Mouse (Mus musculus): ENCODE data around the gene Ufc1.

The Ufc1 gene

GRCm38 (mm10) chr1:171271196-171271595 is 23.6 kb downstream of the Ufc1 start:
- no peak for DNase-seq (ENCODE audit: low spot score in 2 of 2)

GRCm38 (mm10) chr1:171270573-171270900 is 24.3 kb downstream of the Ufc1 start:
- DNase-seq (ENCODE audit: low spot score in 2 of 2) = no peak

GRCm38 (mm10) chr1:171269848-171270572 is 24.8 kb downstream of the Ufc1 start, which contains the start of gene B4galt3:
Gene B4galt3, plus strand, starts transcription at chr1:171270328.
- DNase-seq (ENCODE audit: low spot score in 2 of 2) = peak; percentile 92 to 95

- DNase-seq (ENCODE audit: low spot score in 2 of 2) = no peak
These were observed 26.5 kb downstream of the Ufc1 start for GRCm38 (mm10) chr1:171268341-171268740.

- DNase-seq (ENCODE audit: low spot score in 2 of 2) = no peak
These were observed 28.7 kb downstream of the Ufc1 start for GRCm38 (mm10) chr1:171265971-171266744.

GRCm38 (mm10) chr1:171263666-171264461 is 31.0 kb downstream of the Ufc1 start:
- DNase-seq (ENCODE audit: low spot score in 2 of 2) = no peak

- peak; percentile 66 to 73 for DNase-seq (ENCODE audit: low spot score in 2 of 2)
These were observed 31.6 kb downstream of the Ufc1 start for GRCm38 (mm10) chr1:171263185-171263611.

- peak; percentile 83 to 84 for DNase-seq (ENCODE audit: low spot score in 2 of 2)
These were observed 32.2 kb downstream of the Ufc1 start for GRCm38 (mm10) chr1:171262594-171263130.

- no peak for DNase-seq (ENCODE audit: low spot score in 2 of 2)
These were observed 34.5 kb downstream of the Ufc1 start for GRCm38 (mm10) chr1:171260316-171260715.

GRCm38 (mm10) chr1:171258921-171259320 is 35.9 kb downstream of the Ufc1 start:
- no peak for DNase-seq (ENCODE audit: low spot score in 2 of 2)

- DNase-seq (ENCODE audit: low spot score in 2 of 2) = no peak
These were observed 37.0 kb downstream of the Ufc1 start for GRCm38 (mm10) chr1:171257781-171258180.

GRCm38 (mm10) chr1:171256937-171257548 is 37.8 kb downstream of the Ufc1 start:
- peak in 1 of 2 experiments; percentile 62 for DNase-seq (ENCODE audit: low spot score in 2 of 2)

- no peak for DNase-seq (ENCODE audit: low spot score in 2 of 2)
These were observed 38.6 kb downstream of the Ufc1 start for GRCm38 (mm10) chr1:171256095-171256818.

- DNase-seq (ENCODE audit: low spot score in 2 of 2) = no peak
These were observed 42.4 kb downstream of the Ufc1 start for GRCm38 (mm10) chr1:171252415-171252814.

GRCm38 (mm10) chr1:171251594-171252324 is 43.1 kb downstream of the Ufc1 start:
- no peak for DNase-seq (ENCODE audit: low spot score in 2 of 2)

- DNase-seq (ENCODE audit: low spot score in 2 of 2) = no peak
These were observed 43.9 kb downstream of the Ufc1 start, which contains the start of gene Ndufs2 for GRCm38 (mm10) chr1:171250680-171251593. Gene Ndufs2, minus strand, starts transcription at chr1:171251388.

- DNase-seq (ENCODE audit: low spot score in 2 of 2) = peak in 1 of 2 experiments; percentile 68
These were observed 44.8 kb downstream of the Ufc1 start, which contains the start of gene Adamts4 for GRCm38 (mm10) chr1:171249913-171250600. Gene Adamts4, plus strand, starts transcription at chr1:171250421.
